Mouse (Mus musculus) spleen, postnatal 0 days (tissue): ENCODE data around the gene Ptgs2. TPM values are rescaled to one million over a fixed set of nuclear protein-coding genes. Genes with fewer than 3 reads are reported as not detected.

Experiments used
- polyA plus RNA-seq: library from polyadenylated mRNA; unstranded; fragments of >200 nt; fragmentation: Nextera tagmentation; extraction: Ambion mirVana; gene quantifications from 2 replicates; pipeline ENCODE4 v1.2.1, GENCODE M21; 2015

The Ptgs2 gene
- 0.14 and 0.15 TPM in 2 replicates for polyA plus RNA-seq

GRCm38 (mm10) chr1:150099790-150100333, at the start of gene Ptgs2:
Gene Ptgs2 (plus strand): TSS chr1:150100031.

Other genes starting within 250 kb of the Ptgs2 start
- gene Pla2g4a, start 138.7 kb upstream of the Ptgs2 start, polyA plus RNA-seq: 8.6 and 10.2 TPM in 2 replicates
- gene Pdc, start 219.4 kb downstream of the Ptgs2 start, polyA plus RNA-seq: not detected in 2 replicates